Mouse (Mus musculus) small intestine, adult 2 months (tissue): ENCODE results near the gene Abca2. TPM values are rescaled to one million over a fixed set of nuclear protein-coding genes. Genes with fewer than 3 reads are reported as not detected.

ENCODE experiments used
- H3K27ac ChIP-seq: fragments of 200-500 bp; 2 replicates; pipeline ENCODE4 v1.5.1; 2012; ENCODE audit warnings: low read depth, low read length, control low read depth, inconsistent platforms; ENCODE audit not compliant: insufficient read depth
- H3K27me3 ChIP-seq: fragments of 200-500 bp; 2 replicates; pipeline ENCODE4 v1.6.1; 2012; ENCODE audit warnings: mild to moderate bottlenecking, moderate library complexity, low read length, inconsistent platforms; ENCODE audit not compliant: control insufficient read depth, insufficient read depth
- H3K36me3 ChIP-seq: fragments of 200-500 bp; 2 replicates; pipeline ENCODE4 v1.6.1; 2012; ENCODE audit warnings: mild to moderate bottlenecking, low read length, control low read depth, inconsistent platforms; ENCODE audit not compliant: control insufficient read depth, insufficient read depth
- H3K4me1 ChIP-seq: fragments of 200-500 bp; 2 replicates; pipeline ENCODE4 v1.6.1; 2012; ENCODE audit warnings: low read length, inconsistent platforms, mixed read lengths; ENCODE audit not compliant: control insufficient read depth, insufficient read depth, insufficient read length
- H3K4me3 ChIP-seq: fragments of 200-500 bp; 2 replicates; pipeline ENCODE4 v1.5.1; 2012; ENCODE audit warnings: low read depth, mild to moderate bottlenecking, control low read depth, inconsistent platforms, low read length, moderate library complexity
- CTCF ChIP-seq: fragments of 200-500 bp; IDR thresholded peaks from 2 replicates; pipeline ENCODE4 v1.5.1; 2012; ENCODE audit warnings: low read depth, mild to moderate bottlenecking, control low read depth, inconsistent platforms, low read length, moderate library complexity, mixed read lengths; ENCODE audit not compliant: insufficient replicate concordance, insufficient read length; ENCODE audit errors: extremely low read depth
- POLR2A ChIP-seq: fragments of 200-500 bp; IDR thresholded peaks from 2 replicates; pipeline ENCODE4 v1.6.1; 2012; ENCODE audit warnings: low read depth, mild to moderate bottlenecking, control low read depth, inconsistent platforms, low read length, moderate library complexity
- WGBS: fragments of 180-500 bp; shearing (Covaris S2); methylation state at CpG from one replicate; pipeline ENCODE4 v1.1.7; 2018; 5-methylcytosine and 5-hydroxymethylcytosine counted together
- polyA plus RNA-seq: library from polyadenylated mRNA; depleted of rRNA; stranded (reverse); fragments of >200 nt; gene quantifications from 2 replicates; pipeline ENCODE4 v1.2.3, GENCODE M21; 2012

Gene Abca2
- polyA plus RNA-seq, 1 experiment = 15.0 TPM

- no peak overlapping the region for H3K27ac ChIP-seq
- 0 out of 2 replicates have a peak, but pooled peaks cover 2% of the 10 kb centered on the region for H3K36me3 ChIP-seq
- peaks cover 15% of the 10 kb centered on the region for H3K4me1 ChIP-seq
- 86% methylated on average over 3 of the region's 3 CpGs for WGBS
- TF ChIP-seq CTCF (no peak), POLR2A (no peak)
- H3K27me3 ChIP-seq = no peaks in the 10 kb centered on the region
- H3K4me3 ChIP-seq = no peak overlapping the region
Measured at GRCm38 (mm10) chr2:25463630-25464029, 35.1 kb downstream of the Abca2 start.

GRCm38 (mm10) chr2:25465256-25465655 is 36.8 kb downstream of the Abca2 start:
- no peak for TF ChIP-seq POLR2A
- no peak for TF ChIP-seq CTCF
- WGBS = 70% methylated on average over 2 of the region's 2 CpGs
- Histone ChIP-seq H3K4me1 (peaks cover 6% of the 10 kb centered on the region), H3K36me3 (no peaks in the 10 kb centered on the region), H3K27me3 (no peaks in the 10 kb centered on the region), H3K27ac (peak overlapping the region; percentile 70), H3K4me3 (no peak overlapping the region)

- 64% methylated on average over 10 of the region's 10 CpGs for WGBS
- Histone ChIP-seq H3K36me3 (no peaks in the 10 kb centered on the region), H3K4me1 (peaks cover 6% of the 10 kb centered on the region), H3K4me3 (no peak overlapping the region), H3K27ac (peak overlapping the region; percentile 70), H3K27me3 (no peaks in the 10 kb centered on the region)
- TF ChIP-seq POLR2A = no peak
- TF ChIP-seq CTCF = no peak
Measured at GRCm38 (mm10) chr2:25465816-25466635, 37.5 kb downstream of the Abca2 start.

GRCm38 (mm10) chr2:25467606-25468303 is 39.3 kb downstream of the Abca2 start:
- Histone ChIP-seq H3K27me3 (no peaks in the 10 kb centered on the region), H3K4me3 (no peak overlapping the region), H3K27ac (no peak overlapping the region), H3K36me3 (no peaks in the 10 kb centered on the region), H3K4me1 (no peaks in the 10 kb centered on the region; the same call in 1 of the 2 replicates)
- WGBS = 85% methylated on average over 14 of the region's 14 CpGs
- TF ChIP-seq POLR2A (no peak), CTCF (no peak)

GRCm38 (mm10) chr2:25468962-25469915 is 40.7 kb downstream of the Abca2 start:
- 84% methylated on average over 10 of the region's 10 CpGs for WGBS
- TF ChIP-seq CTCF (no peak), POLR2A (no peak)
- Histone ChIP-seq H3K27ac (no peak overlapping the region), H3K4me1 (no peaks in the 10 kb centered on the region; the same call in 1 of the 2 replicates), H3K27me3 (no peaks in the 10 kb centered on the region), H3K36me3 (no peaks in the 10 kb centered on the region), H3K4me3 (no peak overlapping the region)

- Histone ChIP-seq H3K4me3 (no peak within 1 kb of the TSS), H3K36me3 (no peaks in the 10 kb centered on the region), H3K27ac (no peak within 1 kb of the TSS), H3K4me1 (no peaks in the 10 kb centered on the region; the same call in 1 of the 2 replicates), H3K27me3 (no peaks in the 10 kb centered on the region)
- TF ChIP-seq POLR2A = no peak
- no peak for TF ChIP-seq CTCF
- 67% methylated on average over 6 of the region's 6 CpGs for WGBS
Measured at GRCm38 (mm10) chr2:25469969-25470368, 41.5 kb downstream of the Abca2 start, which contains the start of gene Ptgds. TSS of gene Ptgds (minus strand) at chr2:25470046.
